Mouse (Mus musculus) lung, postnatal 0 days (tissue): Measurements from ENCODE around the gene Zic2. TPM values are rescaled to one million over a fixed set of nuclear protein-coding genes. Genes with fewer than 3 reads are reported as not detected.

ENCODE experiments used
- ATAC-seq: fragments of 200-750 bp; cut with Nextera tagmentation; 2 replicates; pipeline ENCODE4 v1.8.0; 2017; ENCODE audit warnings: moderate library complexity
- DNase-seq: peaks from one replicate; pipeline ENCODE4 v3.0.0-alpha.2; 2016; ENCODE audit warnings: low spot score
- H3K27ac ChIP-seq: fragments of 300-500 bp; sonication (generic); 2 replicates; pipeline ENCODE4 v1.5.1; 2014; ENCODE audit warnings: antibody characterized with exemption, mild to moderate bottlenecking, low read length, mixed read lengths
- H3K27me3 ChIP-seq: fragments of 300-500 bp; sonication (generic); replicated peaks from 2 replicates; pipeline ENCODE4 v1.6.1; 2014; ENCODE audit warnings: low read length, mixed read lengths; ENCODE audit not compliant: insufficient read depth
- H3K36me3 ChIP-seq: fragments of 300-500 bp; sonication (generic); 2 replicates; pipeline ENCODE4 v1.6.1; 2014; ENCODE audit warnings: low read length, mixed read lengths; ENCODE audit not compliant: insufficient read depth
- H3K4me1 ChIP-seq: fragments of 300-500 bp; sonication (generic); 2 replicates; pipeline ENCODE4 v1.6.1; 2014; ENCODE audit warnings: antibody characterized with exemption, low read depth, low read length, mixed read lengths; ENCODE audit not compliant: insufficient read depth
- H3K4me2 ChIP-seq: fragments of 300-500 bp; sonication (generic); replicated peaks from 2 replicates; pipeline ENCODE4 v1.6.1; 2014; ENCODE audit warnings: low read depth, mild to moderate bottlenecking, low read length, moderate library complexity, mixed read lengths
- H3K4me3 ChIP-seq: fragments of 300-500 bp; sonication (generic); 2 replicates; pipeline ENCODE4 v1.5.1; 2014; ENCODE audit warnings: low read depth, low read length
- H3K9ac ChIP-seq: fragments of 300-500 bp; sonication (generic); replicated peaks from 2 replicates; pipeline ENCODE4 v1.6.1; 2014; ENCODE audit warnings: low read depth, mild to moderate bottlenecking
- H3K9me3 ChIP-seq: fragments of 300-500 bp; sonication (generic); 2 replicates; pipeline ENCODE4 v1.6.1; 2016; ENCODE audit warnings: low read length, mixed read lengths
- CTCF ChIP-seq: IDR thresholded peaks from 2 replicates; pipeline ENCODE4 v1.5.1; 2016; ENCODE audit warnings: antibody characterized with exemption, mild to moderate bottlenecking
- EP300 ChIP-seq: IDR thresholded peaks from 2 replicates; pipeline ENCODE4 v1.6.1; 2016; ENCODE audit warnings: antibody characterized with exemption, mild to moderate bottlenecking, control low read depth
- WGBS: fragments of 180-500 bp; shearing (Covaris S2); extraction: QIAGEN DNeasy Blood & Tissue Kit; methylation state at CpG from one replicate; pipeline ENCODE4 v1.1.7; 2014; 5-methylcytosine and 5-hydroxymethylcytosine counted together
- polyA plus RNA-seq: library from polyadenylated mRNA; unstranded; fragments of >200 nt; fragmentation: Nextera tagmentation; extraction: Ambion mirVana; gene quantifications from 2 replicates; pipeline ENCODE4 v1.2.1, GENCODE M21; 2015

Zic2 gene
- polyA plus RNA-seq, 1 experiment from 2014 or later: 0.05 TPM

DNA sequence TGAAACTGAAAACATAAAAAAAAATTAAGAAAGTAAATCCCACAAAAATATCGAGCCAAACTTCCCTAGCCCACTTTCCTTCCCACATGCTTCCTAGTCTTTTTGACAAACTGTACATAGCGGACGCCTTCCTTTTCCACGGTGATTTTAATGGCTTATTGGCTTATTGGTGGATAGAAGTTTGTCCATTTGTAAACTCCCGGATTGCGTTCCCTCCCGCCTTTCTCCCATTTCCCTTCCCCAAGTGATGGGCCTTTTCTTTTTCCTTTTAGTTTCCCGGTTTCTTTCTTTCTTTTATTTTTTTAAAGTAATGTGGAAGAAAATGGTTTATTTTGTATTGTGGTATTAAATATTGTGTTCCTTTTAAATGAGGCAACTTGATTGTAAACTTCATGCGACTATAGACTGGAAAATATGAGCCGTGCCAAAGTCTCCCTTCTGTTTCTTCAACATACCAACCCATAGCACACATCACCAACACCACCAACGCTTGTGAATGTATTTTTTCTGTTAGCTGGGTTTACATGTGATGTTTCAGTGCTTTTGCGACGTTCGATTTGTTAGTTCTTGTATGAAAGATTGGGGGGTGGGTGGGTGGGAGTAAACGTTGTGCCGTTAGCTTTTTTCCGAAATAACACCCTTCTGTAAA, 4.3 kb downstream of the Zic2 start:
- no peak for TF ChIP-seq EP300
- no peak for TF ChIP-seq CTCF
- WGBS: 21% methylated on average over 17 of the region's 17 CpGs
- no peak for DNase-seq

DNA sequence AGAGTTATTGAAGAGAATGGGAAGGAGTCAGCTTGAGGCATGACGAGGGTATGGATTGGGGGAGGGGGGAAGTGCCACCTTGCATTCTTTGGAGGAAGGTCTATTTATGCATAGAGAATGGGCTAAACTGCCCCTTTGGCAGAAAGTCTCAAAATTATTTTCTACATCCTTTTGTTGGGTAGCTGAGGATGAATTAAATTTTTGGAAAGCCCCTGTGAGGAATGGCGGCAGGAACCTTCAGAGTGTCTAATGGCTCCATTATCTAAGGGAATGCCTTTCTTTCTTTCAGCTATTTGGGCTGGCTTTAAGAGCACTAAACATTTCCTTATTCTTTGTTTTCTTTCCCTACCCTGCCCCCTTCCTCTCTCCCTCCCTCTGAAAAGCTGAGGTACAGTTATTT, 5.1 kb downstream of the Zic2 start:
- Histone ChIP-seq H3K27ac (no peak overlapping the region), H3K4me3 (no peak overlapping the region), H3K9ac (no peak overlapping the region), H3K4me2 (no peak overlapping the region), H3K27me3 (peaks cover 82% of the 10 kb centered on the region), H3K36me3 (no peaks in the 10 kb centered on the region), H3K9me3 (no peaks in the 10 kb centered on the region), H3K4me1 (peaks cover 6% of the 10 kb centered on the region)
- TF ChIP-seq CTCF (no peak), EP300 (no peak)
- DNase-seq: no peak
- ATAC-seq: no peak
- WGBS: 9% methylated on average over 2 of the region's 2 CpGs

More for the DNA sequence above, 4.3 kb downstream of the Zic2 start:
- Histone ChIP-seq H3K4me2 (no peak overlapping the region), H3K9ac (no peak overlapping the region), H3K27me3 (peaks cover 82% of the 10 kb centered on the region), H3K9me3 (no peaks in the 10 kb centered on the region), H3K36me3 (no peaks in the 10 kb centered on the region), H3K4me3 (no peak overlapping the region), H3K4me1 (peaks cover 7% of the 10 kb centered on the region), H3K27ac (no peak overlapping the region)
- ATAC-seq: no peak

- H3K9me3 ChIP-seq: no peaks in the 10 kb centered on the region
- H3K4me1 ChIP-seq: no peaks in the 10 kb centered on the region
- no peaks in the 10 kb centered on the region for H3K36me3 ChIP-seq
- no peak overlapping the region for H3K4me2 ChIP-seq
- DNase-seq (no peak), ATAC-seq (no peak)
- H3K27me3 ChIP-seq: peaks cover 81% of the 10 kb centered on the region
- TF ChIP-seq EP300: no peak
- TF ChIP-seq CTCF: no peak
- H3K9ac ChIP-seq: no peak overlapping the region
- WGBS: 3% methylated on average over 15 of the region's 15 CpGs
- H3K27ac ChIP-seq: no peak overlapping the region
- no peak overlapping the region for H3K4me3 ChIP-seq
Measured at GRCm38 (mm10) chr14:122481181-122481580, 5.9 kb downstream of the Zic2 start.

- ATAC-seq (no peak), DNase-seq (no peak)
- Histone ChIP-seq H3K27me3 (peaks cover 76% of the 10 kb centered on the region), H3K4me3 (no peak overlapping the region), H3K4me1 (no peaks in the 10 kb centered on the region), H3K9ac (no peak overlapping the region), H3K4me2 (no peak overlapping the region), H3K36me3 (no peaks in the 10 kb centered on the region), H3K9me3 (no peaks in the 10 kb centered on the region), H3K27ac (no peak overlapping the region)
- WGBS: 2% methylated on average over 38 of the region's 38 CpGs
- TF ChIP-seq CTCF: no peak
Measured at GRCm38 (mm10) chr14:122482081-122483023, 7.1 kb downstream of the Zic2 start.

DNA sequence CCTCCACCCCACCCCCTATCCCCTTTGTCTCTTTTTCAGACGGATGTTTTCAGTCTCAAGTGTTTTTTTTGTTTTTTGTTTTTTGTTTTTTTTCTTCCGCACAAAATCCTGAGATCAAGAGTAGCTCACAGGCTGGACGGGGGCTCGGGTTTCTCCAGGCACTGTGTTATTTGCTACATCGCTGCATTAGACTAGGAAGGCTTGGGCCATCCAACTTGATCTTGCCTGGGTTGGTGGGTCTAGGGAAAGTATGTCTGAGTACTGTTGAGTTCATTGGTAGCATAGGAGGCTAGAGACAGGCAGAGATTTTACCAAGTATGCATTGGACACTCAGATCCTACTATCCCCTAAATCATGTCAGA, 7.8 kb downstream of the Zic2 start:
- H3K9ac ChIP-seq: no peak overlapping the region
- no peaks in the 10 kb centered on the region for H3K9me3 ChIP-seq
- H3K36me3 ChIP-seq: no peaks in the 10 kb centered on the region
- TF ChIP-seq CTCF: no peak
- TF ChIP-seq EP300: no peak
- H3K27me3 ChIP-seq: peaks cover 76% of the 10 kb centered on the region
- no peak overlapping the region for H3K4me2 ChIP-seq
- H3K4me3 ChIP-seq: no peak overlapping the region
- WGBS: 6% methylated on average over 5 of the region's 5 CpGs
- no peaks in the 10 kb centered on the region for H3K4me1 ChIP-seq
- no peak for ATAC-seq
- no peak for DNase-seq
- no peak overlapping the region for H3K27ac ChIP-seq

DNA sequence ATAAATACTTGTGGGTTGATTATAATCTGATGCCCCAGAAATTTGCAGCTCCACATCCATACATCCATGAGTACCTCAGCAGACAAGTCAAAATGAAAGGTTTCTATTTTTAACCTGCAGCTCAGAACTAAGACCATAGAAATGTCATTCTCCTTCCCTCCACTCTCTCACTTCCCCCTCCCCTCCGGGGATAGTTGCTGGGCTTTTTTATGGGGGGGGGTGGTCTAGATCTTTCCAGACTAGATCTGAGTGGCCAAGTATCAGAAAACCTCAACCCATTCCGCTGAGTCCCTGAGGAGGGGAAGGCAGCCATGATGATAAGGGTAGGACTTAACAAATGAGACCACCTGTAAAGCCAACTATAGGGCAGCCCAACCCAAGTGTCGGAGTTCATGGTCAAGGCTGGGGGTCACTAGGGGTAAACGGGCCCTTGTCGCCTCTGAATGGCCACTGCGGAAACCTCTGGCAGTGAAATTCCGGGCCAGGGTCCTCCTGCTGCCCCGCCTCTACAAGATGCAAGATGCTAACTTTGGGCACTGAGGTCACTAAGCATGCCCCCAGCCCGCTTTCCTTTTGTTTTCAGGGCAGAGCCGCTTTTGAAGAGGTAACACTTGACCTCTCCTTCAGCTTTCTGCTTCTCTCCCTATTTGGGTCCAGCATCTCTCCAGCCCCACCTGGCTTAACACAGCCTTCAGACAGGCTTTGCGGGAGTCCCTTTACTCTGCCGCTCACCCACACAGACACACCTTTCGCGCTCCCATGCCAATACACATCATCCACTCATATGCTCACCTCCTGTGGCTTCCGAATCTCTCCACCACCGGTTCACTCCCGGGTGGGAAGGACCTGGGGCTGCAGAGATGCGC, 8.6 kb downstream of the Zic2 start:
- TF ChIP-seq EP300 (no peak), CTCF (no peak)
- Histone ChIP-seq H3K27me3 (peaks cover 71% of the 10 kb centered on the region), H3K4me3 (no peak overlapping the region), H3K9ac (no peak overlapping the region), H3K4me1 (no peaks in the 10 kb centered on the region), H3K9me3 (no peaks in the 10 kb centered on the region), H3K4me2 (no peak overlapping the region), H3K27ac (no peak overlapping the region), H3K36me3 (no peaks in the 10 kb centered on the region)
- WGBS: 3% methylated on average over 18 of the region's 18 CpGs
- no peak for DNase-seq
- no peak for ATAC-seq
